ENCODE assay signal across 8 mouse cellular contexts in the genomic region with DNA sequence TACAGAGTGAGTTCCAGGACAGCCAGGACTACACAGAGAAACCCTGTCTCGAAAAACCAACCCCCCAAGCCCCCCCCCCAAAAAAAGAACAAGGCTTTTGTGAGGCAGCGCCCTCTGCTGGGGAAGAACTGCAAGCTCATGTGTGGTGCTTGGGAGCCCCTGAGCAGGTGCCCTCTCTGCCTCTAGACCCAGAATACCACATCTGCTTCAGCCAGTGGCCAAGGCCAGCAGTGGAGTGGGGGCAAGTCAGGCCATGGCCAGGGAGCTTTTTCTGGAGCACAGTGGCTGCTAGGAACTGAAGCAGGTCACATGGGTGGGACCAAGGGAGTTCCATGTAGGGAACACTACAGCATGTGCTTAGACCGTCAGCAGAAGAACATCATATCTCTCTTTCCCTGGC. TPM values are rescaled to one million over a fixed set of nuclear protein-coding genes. Genes with fewer than 3 reads are reported as not detected.
DNase-seq lines count a peak whose midpoint lies in the region; ATAC-seq lines count a peak whose summit lies in the region.

No protein-coding gene starts in this region.

- intact Hi-C loops in heart, postnatal 10 days (cut with DNase I) = loop anchor here (1.0 kb wide), 1 partner anchor 53 kb away; no protein-coding TSS in a partner anchor
- intact Hi-C loops in gastrocnemius, postnatal 36 days (cut with DNase I) = loop anchor here (2.0 kb wide), 1 partner anchor 54 kb away; no protein-coding TSS in a partner anchor

- no peaks in the 10 kb centered on the region for H3K4me1 ChIP-seq in neural tube, embryonic 11.5 days (ENCODE audit: control insufficient read depth, insufficient read depth, low read length)

- DNase-seq in cerebellum, postnatal 10 days = peak; percentile 48 to 65
- no peak for DNase-seq in cerebellum, adult 18-20 months
- peak; percentile 40 for DNase-seq in ovary, adult 18-20 months (ENCODE audit: low spot score)
- no peak for DNase-seq in ovary, postnatal 14 days (ENCODE audit: low spot score)
- peak; percentile 21 to 30 for DNase-seq in heart, postnatal 10 days
- peak; percentile 36 for DNase-seq in neural tube, embryonic 11.5 days (ENCODE audit: low spot score)
- DNase-seq in gastrocnemius, postnatal 36 days = no peak
- no peak for DNase-seq in left cerebral cortex, adult 18-20 months (ENCODE audit: low spot score in 2 of 2)

- WGBS in neural tube, embryonic 11.5 days = 36% methylated on average over 3 of the region's 3 CpGs

- H3K4me3 ChIP-seq in neural tube, embryonic 11.5 days (ENCODE audit: low read depth, low read length) = no peak overlapping the region

- H3K4me2 ChIP-seq in neural tube, embryonic 11.5 days (ENCODE audit: low read depth) = no peak overlapping the region

- H3K27me3 ChIP-seq in neural tube, embryonic 11.5 days (ENCODE audit: control insufficient read depth, insufficient read depth, low read length) = no peaks in the 10 kb centered on the region

- H3K36me3 ChIP-seq in neural tube, embryonic 11.5 days (ENCODE audit: control insufficient read depth, insufficient read depth, low read length) = no peaks in the 10 kb centered on the region

- no peak for ATAC-seq in neural tube, embryonic 11.5 days (ENCODE audit: insufficient read depth, low FRiP score, low TSS enrichment)

- no peak overlapping the region for H3K9ac ChIP-seq in neural tube, embryonic 11.5 days (ENCODE audit: low read length)

- H3K27ac ChIP-seq in neural tube, embryonic 11.5 days (ENCODE audit: low read depth, low read length) = no peak overlapping the region

- no peaks in the 10 kb centered on the region for H3K9me3 ChIP-seq in neural tube, embryonic 11.5 days (ENCODE audit: control insufficient read depth, low read length)

RNA-seq across cellular contexts. Expression of gene Aqp12, which starts 4.6 kb away (rescaled TPM):
- total RNA-seq in heart, postnatal 10 days (2021) = not detected
- not detected in 2 replicates for polyA plus RNA-seq in neural tube, embryonic 11.5 days (2014; fragmentation: Nextera tagmentation; extraction: Ambion mirVana)
- not detected for total RNA-seq in gastrocnemius, postnatal 36 days (2021)
- total RNA-seq in left cerebral cortex, adult 18-20 months (2021) = not detected

Comparison
In these comparisons a context has a peak if more than half of its experiments do, and no peak if none do; other contexts are left out.
1. DNase-seq: peak in cerebellum, postnatal 10 days (2 of 2), ovary, adult 18-20 months (single experiment), heart, postnatal 10 days (2 of 2) and neural tube, embryonic 11.5 days (single experiment); none in cerebellum, adult 18-20 months (0 of 2), ovary, postnatal 14 days (single experiment), gastrocnemius, postnatal 36 days (0 of 2) and left cerebral cortex, adult 18-20 months (0 of 2).